Mouse (Mus musculus) E14TG2a.4 (cell line): ENCODE results near the gene Eif4e3.
A peak's percentile ranks its signal among the peaks of the same experiment; 100 is the strongest.

ENCODE experiments used
- CTCF ChIP-seq: conservative IDR thresholded peaks from 2 replicates; pipeline ENCODE4 v1.5.1; 2014; ENCODE audit warnings: low read length
- POU5F1 ChIP-seq: IDR thresholded peaks from 2 replicates; pipeline ENCODE4 v1.6.1; 2014; ENCODE audit warnings: low read length, borderline replicate concordance

- TF ChIP-seq CTCF (peak; percentile 70), POU5F1 (no peak)
Observed at GRCm38 (mm10) chr6:99684899-99685298, 18.3 kb upstream of the Eif4e3 start.
